In genomic region chr2:53070607-53071006, GRCm38 (mm10) we compare ENCODE assay signal across 8 mouse cellular contexts.
A peak's percentile ranks its signal among the peaks of the same experiment; 100 is the strongest.
DNase-seq lines count a peak whose midpoint lies in the region; ATAC-seq and TF ChIP-seq lines count a peak whose summit lies in the region.

No protein-coding gene starts in this region.

- no peak overlapping the region for H3K27ac ChIP-seq in midbrain, embryonic 14.5 days (replicated peaks; ENCODE audit: low read depth, low read length)
- H3K27ac ChIP-seq in midbrain, embryonic 10.5 days (replicated peaks), result no peak overlapping the region
- H3K27ac ChIP-seq in gastrocnemius, adult 2 months, result no peak overlapping the region; the same call in 1 of the 2 replicates
- H3K27ac ChIP-seq in stomach, embryonic 16.5 days (ENCODE audit: low read length), result peak overlapping the region; percentile 35; the same call in 1 of the 2 replicates

- 0 out of 2 replicates have a peak, but pooled peaks cover 16% of the 10 kb centered on the region for H3K36me3 ChIP-seq in midbrain, embryonic 14.5 days (ENCODE audit: control insufficient read depth, insufficient read depth, low read length)
- peaks cover 6% of the 10 kb centered on the region for H3K36me3 ChIP-seq in midbrain, embryonic 10.5 days
- no peaks in the 10 kb centered on the region for H3K36me3 ChIP-seq in stomach, embryonic 16.5 days (ENCODE audit: control insufficient read depth, insufficient read depth, low read length)

- TF ChIP-seq CTCF in gastrocnemius, adult 2 months (IDR thresholded peaks at IDR 0.05), result no peak

- DNase-seq in adrenal gland, adult (ENCODE audit: inconsistent age in 2 of 2, low spot score in 1 of 2), result peak; percentile 53 to 65
- DNase-seq in adrenal gland, postnatal 4 days (ENCODE audit: low spot score in 2 of 2), result no peak
- peak; percentile 47 for DNase-seq in midbrain, embryonic 14.5 days
- no peak for DNase-seq in midbrain, embryonic 10.5 days (ENCODE audit: low spot score)
- DNase-seq in gastrocnemius, adult 2 months, result peak; percentile 50
- DNase-seq in kidney, postnatal 10 days, result peak; percentile 82
- DNase-seq in thymus, postnatal 10 days (ENCODE audit: low spot score in 2 of 2), result no peak

- no peaks in the 10 kb centered on the region for H3K27me3 ChIP-seq in midbrain, embryonic 14.5 days (ENCODE audit: control insufficient read depth, insufficient read depth, low read length)
- H3K27me3 ChIP-seq in midbrain, embryonic 10.5 days (ENCODE audit: low read depth, poor library complexity, severe bottlenecking), result no peaks in the 10 kb centered on the region
- H3K27me3 ChIP-seq in stomach, embryonic 16.5 days (ENCODE audit: control insufficient read depth, insufficient read depth, low read length), result no peaks in the 10 kb centered on the region

- ATAC-seq in midbrain, embryonic 14.5 days (ENCODE audit: low FRiP score, low TSS enrichment), result no peak
- peak; percentile 88 for ATAC-seq in stomach, embryonic 16.5 days (ENCODE audit: insufficient read depth, low FRiP score)

- H3K4me1 ChIP-seq in midbrain, embryonic 14.5 days (ENCODE audit: control insufficient read depth, insufficient read depth, low read length), result no peaks in the 10 kb centered on the region
- H3K4me1 ChIP-seq in midbrain, embryonic 10.5 days, result no peaks in the 10 kb centered on the region
- peaks cover 6% of the 10 kb centered on the region for H3K4me1 ChIP-seq in stomach, embryonic 16.5 days (ENCODE audit: control insufficient read depth, insufficient read depth, low read length)

- H3K4me2 ChIP-seq in midbrain, embryonic 14.5 days (ENCODE audit: low read length), result no peak overlapping the region
- H3K4me2 ChIP-seq in stomach, embryonic 16.5 days (ENCODE audit: low read depth, low read length), result no peak overlapping the region

- H3K9ac ChIP-seq in midbrain, embryonic 14.5 days (replicated peaks; ENCODE audit: low read length), result no peak overlapping the region
- no peak overlapping the region for H3K9ac ChIP-seq in stomach, embryonic 16.5 days (ENCODE audit: low read length)

- no peaks in the 10 kb centered on the region for H3K9me3 ChIP-seq in midbrain, embryonic 14.5 days (ENCODE audit: control insufficient read depth, low read length)
- H3K9me3 ChIP-seq in midbrain, embryonic 10.5 days (replicated peaks), result no peaks in the 10 kb centered on the region
- H3K9me3 ChIP-seq in stomach, embryonic 16.5 days (replicated peaks; ENCODE audit: control insufficient read depth, low read length), result no peaks in the 10 kb centered on the region

- no peak overlapping the region for H3K4me3 ChIP-seq in midbrain, embryonic 14.5 days (replicated peaks; ENCODE audit: low read depth, low read length)
- no peak overlapping the region for H3K4me3 ChIP-seq in midbrain, embryonic 10.5 days
- H3K4me3 ChIP-seq in gastrocnemius, adult 2 months, result no peak overlapping the region
- no peak overlapping the region for H3K4me3 ChIP-seq in stomach, embryonic 16.5 days (replicated peaks; ENCODE audit: low read length)

- intact Hi-C loops in gastrocnemius, adult 2 months (cut with DNase I), result no loop called here

- 12% methylated on average over 1 of the region's 1 CpGs for WGBS in midbrain, embryonic 14.5 days
- WGBS in midbrain, embryonic 10.5 days, result 18% methylated on average over 1 of the region's 1 CpGs
- WGBS in stomach, embryonic 16.5 days, result 10% methylated on average over 1 of the region's 1 CpGs

Comparison
In these comparisons a context has a peak if more than half of its experiments do, and no peak if none do; other contexts are left out.
1. DNase-seq: peak in adrenal gland, adult (2 of 2), midbrain, embryonic 14.5 days (single experiment), gastrocnemius, adult 2 months (single experiment) and kidney, postnatal 10 days (single experiment); none in adrenal gland, postnatal 4 days (0 of 2), midbrain, embryonic 10.5 days (single experiment) and thymus, postnatal 10 days (0 of 2).